Mouse (Mus musculus) lung, embryonic 14.5 days (tissue): ENCODE measurements around the gene Fam180a. TPM values are rescaled to one million over a fixed set of nuclear protein-coding genes. Genes with fewer than 3 reads are reported as not detected.
"Not testable (repeated sequence)": the region's sequence is repeated elsewhere in the genome, so short reads cannot be mapped to it uniquely, and the experiment has no call there.

Experiments
- ATAC-seq: fragments of 200-750 bp; cut with Nextera tagmentation; 2 replicates; pipeline ENCODE4 v1.8.0; 2017; ENCODE audit warnings: mild to moderate bottlenecking, moderate TSS enrichment, moderate library complexity; ENCODE audit not compliant: insufficient read depth
- DNase-seq: peaks from one replicate; pipeline ENCODE4 v3.0.0-alpha.2; 2015
- H3K27ac ChIP-seq: fragments of 300-500 bp; sonication (generic); 2 replicates; pipeline ENCODE4 v1.5.1; 2014; ENCODE audit warnings: low read depth, mild to moderate bottlenecking, moderate library complexity
- H3K27me3 ChIP-seq: fragments of 300-500 bp; sonication (generic); 2 replicates; pipeline ENCODE4 v1.6.1; 2014; ENCODE audit warnings: low read length, control low read depth; ENCODE audit not compliant: insufficient read depth
- H3K36me3 ChIP-seq: fragments of 300-500 bp; sonication (generic); 2 replicates; pipeline ENCODE4 v1.6.1; 2014; ENCODE audit warnings: control low read depth; ENCODE audit not compliant: insufficient read depth
- H3K4me1 ChIP-seq: fragments of 300-500 bp; sonication (generic); 2 replicates; pipeline ENCODE4 v1.6.1; 2014; ENCODE audit warnings: antibody characterized with exemption, control low read depth; ENCODE audit not compliant: insufficient read depth
- H3K4me2 ChIP-seq: fragments of 300-500 bp; sonication (generic); 2 replicates; pipeline ENCODE4 v1.6.1; 2014; ENCODE audit warnings: mild to moderate bottlenecking
- H3K4me3 ChIP-seq: fragments of 300-500 bp; sonication (generic); 2 replicates; pipeline ENCODE4 v1.5.1; 2014; ENCODE audit warnings: low read depth, low read length
- H3K9ac ChIP-seq: fragments of 300-500 bp; sonication (generic); 2 replicates; pipeline ENCODE4 v1.6.1; 2014
- H3K9me3 ChIP-seq: fragments of 300-500 bp; sonication (generic); 2 replicates; pipeline ENCODE4 v1.6.1; 2016; ENCODE audit warnings: low read depth, low read length, control low read depth
- CTCF ChIP-seq: IDR thresholded peaks from 2 replicates; pipeline ENCODE4 v1.5.1; 2016; ENCODE audit warnings: antibody characterized with exemption, low read depth
- WGBS: fragments of 180-500 bp; shearing (Covaris S2); extraction: QIAGEN DNeasy Blood & Tissue Kit; methylation state at CpG from one replicate; pipeline ENCODE4 v1.1.7; 2014; 5-methylcytosine and 5-hydroxymethylcytosine counted together
- polyA plus RNA-seq: library from polyadenylated mRNA; unstranded; fragments of >200 nt; fragmentation: Nextera tagmentation; extraction: Ambion mirVana; gene quantifications from 2 replicates; pipeline ENCODE4 v1.2.1, GENCODE M21; 2014

Gene Fam180a
- 0.74 and 1.1 TPM in 2 replicates for polyA plus RNA-seq

DNA sequence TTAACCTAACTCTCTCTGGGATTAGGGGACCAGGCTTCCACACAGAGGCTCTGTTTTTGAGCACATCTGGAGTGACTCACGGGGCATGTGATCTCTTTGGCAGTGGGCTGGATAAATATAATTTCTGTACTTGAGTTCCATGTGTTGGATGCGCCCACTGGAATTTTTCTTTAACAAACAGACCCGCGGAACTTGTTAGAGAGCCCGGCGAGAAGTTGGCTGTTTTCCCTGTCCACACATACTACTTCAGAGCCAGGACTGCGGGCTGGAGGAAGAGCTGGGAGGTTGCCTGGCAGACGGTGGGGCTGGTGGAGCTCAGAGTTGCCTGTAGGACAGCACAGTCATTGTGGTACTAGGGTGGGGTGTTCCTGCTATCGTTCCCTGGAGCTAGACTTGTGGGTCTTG, at the start of gene Fam180a:
Gene Fam180a, minus strand, starts transcription at position 31 of the 405 bp plus-strand sequence.
- no peaks in the 10 kb centered on the region for H3K36me3 ChIP-seq

DNA sequence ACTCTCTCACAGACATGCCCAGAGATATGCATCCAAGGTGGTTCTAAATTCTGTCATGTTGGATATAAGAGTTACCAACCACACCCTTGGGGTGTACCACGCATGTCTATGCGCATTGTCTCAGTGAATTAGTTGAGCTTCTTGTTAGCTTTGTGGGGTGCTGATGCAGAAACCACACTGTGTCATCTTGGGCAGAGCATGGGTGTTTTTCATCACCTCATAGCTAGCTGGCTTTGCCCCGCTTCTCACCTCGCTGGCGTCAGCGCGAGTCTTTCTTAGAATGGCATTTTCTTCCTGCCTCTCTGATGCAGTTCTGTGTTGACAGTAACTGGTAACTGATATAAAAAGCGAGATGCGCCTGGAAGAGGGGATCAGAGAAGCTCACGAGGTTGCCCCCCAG, 48.1 kb upstream of the Fam180a start:
- no peak for TF ChIP-seq CTCF
- H3K9ac ChIP-seq = no peak overlapping the region
- no peaks in the 10 kb centered on the region for H3K27me3 ChIP-seq
- ATAC-seq = no peak
- H3K36me3 ChIP-seq = no peaks in the 10 kb centered on the region
- no peak for DNase-seq
- H3K27ac ChIP-seq = no peak overlapping the region
- no peaks in the 10 kb centered on the region for H3K9me3 ChIP-seq
- no peak overlapping the region for H3K4me2 ChIP-seq
- no peaks in the 10 kb centered on the region for H3K4me1 ChIP-seq
- no peak overlapping the region for H3K4me3 ChIP-seq
- 83% methylated on average over 10 of the region's 10 CpGs for WGBS

More for the DNA sequence above, at the start of gene Fam180a:
- no peak within 1 kb of the TSS for H3K9ac ChIP-seq
- H3K4me2 ChIP-seq = no peak within 1 kb of the TSS
- DNase-seq (peak; percentile 78), ATAC-seq (peak; percentile 78)
- no peaks in the 10 kb centered on the region for H3K27me3 ChIP-seq
- no peaks in the 10 kb centered on the region for H3K9me3 ChIP-seq
- 31% methylated on average over 9 of the region's 9 CpGs for WGBS
- no peak within 1 kb of the TSS for H3K4me3 ChIP-seq
- no peak within 1 kb of the TSS for H3K27ac ChIP-seq
- no peaks in the 10 kb centered on the region for H3K4me1 ChIP-seq
- TF ChIP-seq CTCF = no peak

DNA sequence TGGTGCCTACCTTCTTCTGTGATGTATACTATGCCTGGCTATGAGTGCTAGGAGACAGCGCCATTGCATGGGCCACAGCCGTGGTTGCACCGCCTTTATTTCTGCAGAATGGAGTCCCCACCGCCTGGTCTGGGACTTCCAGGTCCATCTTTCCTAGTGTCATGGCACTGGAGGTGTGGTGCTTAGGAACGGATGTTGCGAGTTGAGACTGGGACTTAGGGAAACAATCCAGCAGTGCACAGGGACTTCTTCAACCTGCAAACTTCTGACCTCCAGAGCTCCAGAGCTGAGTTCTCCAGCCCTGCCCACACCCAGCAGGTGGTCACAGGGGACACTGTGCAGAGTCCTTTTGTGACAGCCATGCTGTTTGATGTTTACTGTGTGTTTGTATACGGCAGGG, 44.4 kb upstream of the Fam180a start:
- ATAC-seq (no peak), DNase-seq (no peak)
- no peaks in the 10 kb centered on the region for H3K4me1 ChIP-seq
- TF ChIP-seq CTCF = no peak
- H3K9me3 ChIP-seq = no peaks in the 10 kb centered on the region
- H3K36me3 ChIP-seq = no peaks in the 10 kb centered on the region
- H3K4me2 ChIP-seq = no peak overlapping the region
- H3K27ac ChIP-seq = no peak overlapping the region
- H3K27me3 ChIP-seq = no peaks in the 10 kb centered on the region
- 88% methylated on average over 7 of the region's 7 CpGs for WGBS
- no peak overlapping the region for H3K9ac ChIP-seq
- H3K4me3 ChIP-seq = no peak overlapping the region

DNA sequence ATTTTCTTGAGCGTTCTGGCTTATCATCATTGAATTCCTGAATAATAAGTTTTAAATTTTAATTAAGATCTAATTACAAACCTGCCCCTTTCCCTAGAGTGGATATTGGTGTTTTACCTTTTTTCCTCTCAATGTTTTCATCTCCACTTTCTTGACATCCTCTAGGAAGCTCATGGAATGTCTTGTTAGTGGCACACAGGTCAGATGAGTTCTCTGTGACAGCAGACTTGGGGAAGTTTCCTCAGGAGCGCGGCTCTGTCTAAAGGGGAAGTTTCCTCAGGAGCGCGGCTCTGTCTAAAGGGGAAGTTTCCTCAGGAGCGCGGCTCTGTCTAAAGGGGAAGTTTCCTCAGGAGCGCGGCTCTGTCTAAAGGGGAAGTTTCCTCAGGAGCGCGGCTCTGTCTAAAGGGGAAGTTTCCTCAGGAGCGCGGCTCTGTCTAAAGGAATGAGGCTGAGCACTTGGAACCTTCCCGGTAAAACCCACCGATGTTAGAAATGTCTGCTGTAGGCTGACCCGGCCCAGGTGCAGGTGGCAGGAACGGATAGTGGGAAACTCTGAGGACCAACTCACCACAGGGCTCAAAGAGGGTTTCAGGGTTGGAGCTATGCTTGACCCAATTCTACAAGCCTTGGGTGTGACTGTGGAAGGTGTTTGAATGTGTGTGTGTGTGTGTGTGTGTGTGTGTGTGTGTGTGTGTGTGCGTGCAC, 43.8 kb upstream of the Fam180a start:
- H3K9me3 ChIP-seq, H3K4me2 ChIP-seq, H3K36me3 ChIP-seq, H3K27me3 ChIP-seq, H3K4me3 ChIP-seq, ATAC-seq, H3K27ac ChIP-seq, H3K9ac ChIP-seq, H3K4me1 ChIP-seq, DNase-seq: not testable (repeated sequence)
- WGBS = 80% methylated on average over 14 of the region's 18 CpGs

DNA sequence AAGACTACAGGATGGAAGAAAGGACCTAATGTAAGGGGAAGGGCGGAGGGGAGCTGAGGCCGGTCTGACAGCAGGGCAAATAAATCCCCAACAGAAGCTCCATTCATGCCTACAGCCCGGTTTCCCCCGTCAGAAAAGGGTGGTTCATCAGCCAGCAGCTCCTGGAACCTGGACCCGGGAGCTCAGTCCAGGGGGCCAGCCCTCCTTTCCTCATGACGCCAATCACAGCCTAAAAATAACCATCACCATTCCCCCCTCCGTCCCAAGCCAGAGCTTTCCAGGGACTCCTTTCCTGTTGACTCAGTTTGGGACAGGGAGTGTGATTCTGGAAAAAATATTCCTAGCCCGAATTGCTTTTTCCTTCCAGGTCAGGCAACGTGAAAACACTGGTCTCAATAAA, 36.7 kb upstream of the Fam180a start:
- H3K27ac ChIP-seq = no peak overlapping the region
- ATAC-seq = no peak
- TF ChIP-seq CTCF = no peak
- no peak for DNase-seq
- H3K27me3 ChIP-seq = no peaks in the 10 kb centered on the region
- H3K4me3 ChIP-seq = no peak overlapping the region
- no peaks in the 10 kb centered on the region for H3K36me3 ChIP-seq
- H3K4me2 ChIP-seq = no peak overlapping the region
- H3K9me3 ChIP-seq = no peaks in the 10 kb centered on the region
- no peak overlapping the region for H3K9ac ChIP-seq
- WGBS = 36% methylated on average over 9 of the region's 9 CpGs
- H3K4me1 ChIP-seq = no peaks in the 10 kb centered on the region

DNA sequence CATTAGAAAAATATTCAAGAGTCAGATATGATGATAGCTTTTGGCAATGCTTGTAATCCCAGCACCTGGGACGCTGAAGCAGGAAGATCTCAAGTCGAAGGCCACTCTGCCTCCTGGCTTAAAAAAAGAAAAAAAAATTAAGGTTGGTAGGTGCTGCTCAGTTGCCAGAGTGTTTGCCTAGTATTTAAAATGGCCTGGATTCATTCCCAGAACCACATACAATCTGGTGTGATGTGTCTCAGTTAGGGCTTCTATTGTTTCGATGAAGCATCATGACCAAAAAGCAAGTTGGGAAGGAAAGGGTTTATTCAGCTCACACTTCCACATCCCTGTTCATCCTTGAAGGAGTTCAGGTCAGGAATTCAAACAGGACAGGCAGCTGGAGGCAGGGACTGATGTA, 29.4 kb upstream of the Fam180a start:
- Histone ChIP-seq H3K4me1 (no peaks in the 10 kb centered on the region), H3K27ac (no peak overlapping the region), H3K27me3 (no peaks in the 10 kb centered on the region), H3K4me2 (no peak overlapping the region), H3K4me3 (no peak overlapping the region), H3K9ac (no peak overlapping the region), H3K36me3 (no peaks in the 10 kb centered on the region), H3K9me3 (no peaks in the 10 kb centered on the region)
- ATAC-seq (no peak), DNase-seq (no peak)
- no peak for TF ChIP-seq CTCF
- WGBS = 89% methylated on average over 3 of the region's 3 CpGs

DNA sequence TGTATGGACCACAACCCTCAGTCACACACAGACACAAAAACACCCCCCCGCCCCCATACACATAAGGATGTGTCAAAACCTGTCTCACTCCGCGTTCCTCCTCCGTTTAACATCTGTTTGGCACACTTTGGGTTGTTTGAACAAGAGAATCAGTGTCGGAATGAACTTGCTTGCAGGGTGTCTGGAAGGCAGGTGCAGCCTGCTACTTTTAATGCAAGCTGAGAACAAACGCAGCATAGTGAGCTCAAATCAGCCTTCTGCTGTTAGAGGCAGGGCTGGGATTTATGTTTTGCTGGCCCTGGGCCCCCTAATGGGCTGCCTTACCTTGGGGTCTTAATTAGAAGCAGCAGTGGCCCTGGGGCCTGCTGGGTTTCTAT, 28.7 kb upstream of the Fam180a start:
- Histone ChIP-seq H3K9me3 (no peaks in the 10 kb centered on the region), H3K4me1 (no peaks in the 10 kb centered on the region), H3K9ac (no peak overlapping the region), H3K4me2 (peak overlapping the region; percentile 21; the same call in 1 of the 2 replicates), H3K4me3 (no peak overlapping the region), H3K36me3 (no peaks in the 10 kb centered on the region), H3K27ac (no peak overlapping the region), H3K27me3 (no peaks in the 10 kb centered on the region)
- no peak for TF ChIP-seq CTCF
- 13% methylated on average over 6 of the region's 6 CpGs for WGBS
- no peak for DNase-seq
- no peak for ATAC-seq
